In the genomic region with DNA sequence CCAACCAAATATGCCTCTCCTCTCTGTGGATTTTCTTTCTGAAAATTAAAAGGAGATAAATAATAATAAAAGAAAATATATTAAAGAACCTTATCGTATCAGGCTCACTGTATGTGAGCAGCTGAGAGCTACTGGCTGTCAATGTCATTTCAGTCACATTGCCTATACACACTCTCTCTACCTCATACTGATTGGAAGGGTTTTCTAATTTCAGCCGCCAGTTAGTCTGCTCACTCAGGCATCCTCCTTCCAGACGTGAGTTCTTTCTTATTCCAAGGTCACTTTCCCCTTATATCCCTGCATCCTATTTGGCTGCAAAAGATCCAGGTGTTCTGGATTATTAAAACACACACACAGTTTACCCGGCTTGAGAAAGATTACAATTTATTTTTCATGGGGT, we compare ENCODE assay signal across 23 mouse cellular contexts.
DNase-seq lines count a peak whose midpoint lies in the region; ATAC-seq and TF ChIP-seq lines count a peak whose summit lies in the region.
"Had no signal": no experiment of that assay in that cellular context is flagged by ENCODE, and none has a peak within 500 bp of the region (broad histone marks: within the 10 kb centered on the region; RNA-seq: fewer than 3 reads in every experiment).

No protein-coding gene starts in this region.

- no peak for TF ChIP-seq CTCF in brain, embryonic 14.5 days (IDR thresholded peaks at IDR 0.05; ENCODE audit: borderline replicate concordance, extremely low read depth, insufficient read depth, insufficient read length)

- peak; percentile 10 to 21 for DNase-seq in cerebellum, postnatal 10 days
- DNase-seq in cerebellum, adult 18-20 months: no peak
- DNase-seq in hindbrain, embryonic 10.5 days (ENCODE audit: low spot score): no peak
- peak; percentile 53 for DNase-seq in brain, embryonic 14.5 days (ENCODE audit: low read depth)
- peak; percentile 37 for DNase-seq in midbrain, embryonic 14.5 days
- DNase-seq in layer of hippocampus, postnatal 14 days (ENCODE audit: low spot score in 2 of 2): no peak
- no peak for DNase-seq in right cerebral cortex, adult 2 months (ENCODE audit: low spot score in 2 of 2)
- DNase-seq: adrenal gland, adult 8-10 months; adrenal gland, postnatal 36 days; B cell, adult 2 months; cerebellum, adult 11 months; cerebellum, adult 9-10 months; cerebellum, postnatal 36 days; gastrocnemius, postnatal 14 days; heart, adult 2 months; heart, postnatal 14 days had no signal

- no peak overlapping the region for H3K4me2 ChIP-seq in hindbrain, embryonic 12.5 days (replicated peaks)
- no peak overlapping the region for H3K4me2 ChIP-seq in midbrain, embryonic 14.5 days (ENCODE audit: low read length)
- H3K4me2 ChIP-seq: heart, embryonic 11.5 days; heart, embryonic 15.5 days had no signal

- H3K36me3 ChIP-seq in hindbrain, embryonic 12.5 days: no peaks in the 10 kb centered on the region
- H3K36me3 ChIP-seq in hindbrain, embryonic 10.5 days: no peaks in the 10 kb centered on the region
- H3K36me3 ChIP-seq in midbrain, embryonic 14.5 days (ENCODE audit: control insufficient read depth, insufficient read depth, low read length): no peaks in the 10 kb centered on the region
- H3K36me3 ChIP-seq: G1E; heart, embryonic 15.5 days had no signal

- TF ChIP-seq POLR2A in brain, embryonic 14.5 days (IDR thresholded peaks at IDR 0.05; ENCODE audit: borderline replicate concordance, extremely low read depth, insufficient read depth, insufficient read length, poor library complexity, severe bottlenecking): no peak

- ATAC-seq in hindbrain, embryonic 12.5 days (ENCODE audit: low FRiP score): 0 out of 2 replicates have a peak, but pooled peaks have one; percentile 49
- no peak for ATAC-seq in midbrain, embryonic 14.5 days (ENCODE audit: low FRiP score, low TSS enrichment)
- ATAC-seq: CD4-positive, CD25-positive, alpha-beta regulatory T cell, adult 4 months; inflammation-experienced regulatory T-cells, adult 6 months; intestine, postnatal 0 days had no signal

- no peaks in the 10 kb centered on the region for H3K27me3 ChIP-seq in hindbrain, embryonic 12.5 days
- no peaks in the 10 kb centered on the region for H3K27me3 ChIP-seq in hindbrain, embryonic 10.5 days (ENCODE audit: insufficient read depth, poor library complexity, severe bottlenecking)
- no peaks in the 10 kb centered on the region for H3K27me3 ChIP-seq in midbrain, embryonic 14.5 days (ENCODE audit: control insufficient read depth, insufficient read depth, low read length)
- H3K27me3 ChIP-seq: heart, embryonic 15.5 days had no signal

- no peaks in the 10 kb centered on the region for H3K4me1 ChIP-seq in hindbrain, embryonic 12.5 days
- peaks cover 3% of the 10 kb centered on the region; the same call in 1 of the 2 replicates for H3K4me1 ChIP-seq in hindbrain, embryonic 10.5 days (replicated peaks)
- peaks cover 15% of the 10 kb centered on the region for H3K4me1 ChIP-seq in midbrain, embryonic 14.5 days (ENCODE audit: control insufficient read depth, insufficient read depth, low read length)
- H3K4me1 ChIP-seq: heart, embryonic 15.5 days had no signal

- H3K9ac ChIP-seq in hindbrain, embryonic 12.5 days: no peak overlapping the region
- no peak overlapping the region for H3K9ac ChIP-seq in midbrain, embryonic 14.5 days (replicated peaks; ENCODE audit: low read length)
- H3K9ac ChIP-seq: heart, embryonic 15.5 days had no signal

- 56% methylated on average over 4 of the region's 4 CpGs for WGBS in hindbrain, embryonic 12.5 days
- WGBS in hindbrain, embryonic 10.5 days: 73% methylated on average over 4 of the region's 4 CpGs
- 37% methylated on average over 4 of the region's 4 CpGs for WGBS in midbrain, embryonic 14.5 days

- no peak overlapping the region for H3K4me3 ChIP-seq in hindbrain, embryonic 12.5 days
- H3K4me3 ChIP-seq in hindbrain, embryonic 10.5 days: no peak overlapping the region
- no peak overlapping the region for H3K4me3 ChIP-seq in midbrain, embryonic 14.5 days (replicated peaks; ENCODE audit: low read depth, low read length)
- H3K4me3 ChIP-seq: heart, adult 2 months; heart, embryonic 15.5 days had no signal

- H3K9me3 ChIP-seq in hindbrain, embryonic 12.5 days (replicated peaks): no peaks in the 10 kb centered on the region
- no peaks in the 10 kb centered on the region for H3K9me3 ChIP-seq in hindbrain, embryonic 10.5 days
- no peaks in the 10 kb centered on the region for H3K9me3 ChIP-seq in midbrain, embryonic 14.5 days (ENCODE audit: control insufficient read depth, low read length)
- H3K9me3 ChIP-seq: G1E; heart, embryonic 15.5 days had no signal

- H3K27ac ChIP-seq in hindbrain, embryonic 12.5 days: no peak overlapping the region
- no peak overlapping the region for H3K27ac ChIP-seq in hindbrain, embryonic 10.5 days
- H3K27ac ChIP-seq in midbrain, embryonic 14.5 days (replicated peaks; ENCODE audit: low read depth, low read length): no peak overlapping the region
- H3K27ac ChIP-seq: heart, adult 2 months; heart, embryonic 15.5 days had no signal

Comparison
In these comparisons a context has a peak if more than half of its experiments do, and no peak if none do; other contexts are left out.
1. DNase-seq: peak in cerebellum, postnatal 10 days (2 of 2), brain, embryonic 14.5 days (single experiment) and midbrain, embryonic 14.5 days (single experiment); none in cerebellum, adult 18-20 months (0 of 2), hindbrain, embryonic 10.5 days (single experiment), layer of hippocampus, postnatal 14 days (0 of 2) and right cerebral cortex, adult 2 months (0 of 2).